Mouse (Mus musculus) lung, adult 18-20 months (tissue): ENCODE measurements around the gene Exosc6.
A peak's percentile ranks its signal among the peaks of the same experiment; 100 is the strongest.
"Not testable (repeated sequence)": the region's sequence is repeated elsewhere in the genome, so short reads cannot be mapped to it uniquely, and the experiment has no call there.

Experiments
- DNase-seq, 2 experiments: peaks; one replicate each; pipeline ENCODE4 v3.0.0; 2022; ENCODE audit warnings: mixed read lengths in 2 of 2

Gene Exosc6

GRCm38 (mm10) chr8:111056158-111056663 lies at the start of gene Exosc6:
Gene Exosc6 (plus strand): TSS chr8:111056339.
- peak; percentile 90 to 92 for DNase-seq

- not testable (repeated sequence) for DNase-seq
These were observed 45.7 kb upstream of the Exosc6 start for GRCm38 (mm10) chr8:111010230-111010991.

- not testable (repeated sequence) for DNase-seq
These were observed 29.5 kb upstream of the Exosc6 start for GRCm38 (mm10) chr8:111026609-111027008.

GRCm38 (mm10) chr8:111027391-111027937 lies 28.7 kb upstream of the Exosc6 start:
- peak; percentile 91 to 93 for DNase-seq

- no peak for DNase-seq
These were observed 26.6 kb upstream of the Exosc6 start for GRCm38 (mm10) chr8:111029589-111029988.

GRCm38 (mm10) chr8:111030045-111030444 lies 26.1 kb upstream of the Exosc6 start:
- no peak for DNase-seq

GRCm38 (mm10) chr8:111031572-111031971 lies 24.6 kb upstream of the Exosc6 start, which contains the start of gene Ddx19b:
Gene Ddx19b (minus strand): TSS chr8:111031751.
- no peak for DNase-seq

GRCm38 (mm10) chr8:111032916-111033315 lies 23.2 kb upstream of the Exosc6 start, which contains the start of gene Aars:
Gene Aars (plus strand): TSS chr8:111033144.
- no peak for DNase-seq

- DNase-seq, result peak; percentile 99 to 100
These were observed 22.5 kb upstream of the Exosc6 start for GRCm38 (mm10) chr8:111033482-111034215.

GRCm38 (mm10) chr8:111034276-111034675 lies 21.9 kb upstream of the Exosc6 start:
- peak in 1 of 2 experiments; percentile 10 for DNase-seq

- DNase-seq, result no peak
These were observed 19.5 kb upstream of the Exosc6 start for GRCm38 (mm10) chr8:111036591-111036990.

- DNase-seq, result no peak
These were observed 13.6 kb upstream of the Exosc6 start for GRCm38 (mm10) chr8:111042546-111042945.

GRCm38 (mm10) chr8:111044003-111044734 lies 12.0 kb upstream of the Exosc6 start:
- DNase-seq, result no peak

GRCm38 (mm10) chr8:111048694-111049093 lies 7.4 kb upstream of the Exosc6 start:
- DNase-seq, result no peak

- DNase-seq, result no peak
These were observed 7.0 kb upstream of the Exosc6 start for GRCm38 (mm10) chr8:111049106-111049505.

GRCm38 (mm10) chr8:111053827-111054518 lies 2.2 kb upstream of the Exosc6 start:
- DNase-seq, result no peak

GRCm38 (mm10) chr8:111055031-111055634 lies 1.0 kb upstream of the Exosc6 start:
- no peak for DNase-seq

- no peak for DNase-seq
These were observed 478 bp upstream of the Exosc6 start for GRCm38 (mm10) chr8:111055661-111056060.

GRCm38 (mm10) chr8:111056691-111057293 lies 653 bp downstream of the Exosc6 start:
- peak; percentile 22 to 36 for DNase-seq

GRCm38 (mm10) chr8:111058946-111059572 lies 2.9 kb downstream of the Exosc6 start:
- DNase-seq, result no peak

GRCm38 (mm10) chr8:111061688-111062071 lies 5.5 kb downstream of the Exosc6 start:
- DNase-seq, result no peak
